Mouse (Mus musculus): ENCODE measurements at regions not wholly inside any gene's neighbourhood (a gene's known extent, or its start where the extent isn't known, plus 50 kb on each side); places are given as distances from the start of the nearest gene placed in this dataset.
"Not testable (repeated sequence)": the region's sequence is repeated elsewhere in the genome, so short reads cannot be mapped to it uniquely, and the experiment has no call there.

DNA sequence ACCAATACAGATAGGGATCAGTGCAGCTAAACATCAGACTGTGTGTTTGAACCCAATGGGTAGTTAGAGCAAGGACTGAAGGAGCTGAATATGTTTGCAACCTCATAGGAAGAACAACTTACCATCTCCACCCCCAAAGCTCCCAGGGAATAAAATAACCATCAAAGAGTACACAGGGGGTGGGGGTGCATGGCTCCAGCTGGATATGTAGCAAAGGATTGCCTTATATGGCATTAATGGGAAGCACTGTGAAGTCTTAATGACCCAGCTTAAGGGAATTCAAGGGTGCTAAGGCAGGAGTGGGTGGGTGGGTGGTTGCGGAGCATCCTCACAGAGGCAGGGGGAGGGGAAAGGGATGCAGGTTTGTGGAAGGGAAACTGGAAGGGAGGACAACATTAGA is 404.0 kb upstream of the Gm12887 start:
- no peak overlapping the region for H3K4me3 ChIP-seq
- no peaks in the 10 kb centered on the region for H3K36me3 ChIP-seq
- no peaks in the 10 kb centered on the region for H3K27me3 ChIP-seq (ENCODE audit: low read depth, poor library complexity, severe bottlenecking)
- no peaks in the 10 kb centered on the region for H3K4me1 ChIP-seq
- H3K27ac ChIP-seq = no peak overlapping the region
- DNase-seq (ENCODE audit: low spot score) = no peak
- H3K9me3 ChIP-seq (replicated peaks) = peaks cover 43% of the 10 kb centered on the region
- 93% methylated on average over 1 of the region's 1 CpGs for WGBS

GRCm38 (mm10) chr4:122022854-122023253 is 401.0 kb upstream of the Gm12887 start:
- Histone ChIP-seq H3K27me3 (ENCODE audit: low read depth, poor library complexity, severe bottlenecking) (no peaks in the 10 kb centered on the region), H3K9me3 (replicated peaks) (peaks cover 58% of the 10 kb centered on the region), H3K36me3 (no peaks in the 10 kb centered on the region), H3K4me1 (no peaks in the 10 kb centered on the region), H3K4me3 (no peak overlapping the region), H3K27ac (no peak overlapping the region)
- no peak for DNase-seq (ENCODE audit: low spot score)
- WGBS = 90% methylated on average over 15 of the region's 15 CpGs

DNA sequence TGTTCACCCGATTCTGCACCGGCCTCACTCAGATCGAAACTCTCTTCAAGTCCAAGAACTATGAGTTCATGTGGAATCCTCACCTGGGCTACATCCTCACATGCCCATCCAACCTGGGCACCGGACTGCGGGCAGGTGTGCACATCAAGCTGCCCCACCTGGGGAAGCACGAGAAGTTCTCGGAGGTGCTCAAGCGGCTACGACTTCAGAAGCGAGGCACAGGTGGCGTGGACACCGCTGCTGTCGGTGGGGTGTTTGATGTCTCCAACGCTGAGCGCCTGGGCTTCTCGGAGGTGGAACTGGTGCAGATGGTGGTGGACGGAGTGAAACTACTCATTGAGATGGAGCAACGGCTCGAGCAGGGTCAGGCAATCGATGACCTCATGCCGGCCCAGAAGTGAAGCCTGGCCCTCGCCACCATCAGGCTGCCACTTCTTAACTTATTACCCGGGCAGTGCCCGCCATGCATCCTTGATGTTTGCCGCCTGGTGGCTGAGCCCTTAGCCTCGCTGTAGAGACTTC is 387.1 kb upstream of the Gm12887 start:
- H3K9me3 ChIP-seq (replicated peaks) = peaks cover 37% of the 10 kb centered on the region
- not testable (repeated sequence) for H3K4me1 ChIP-seq; DNase-seq (ENCODE audit: low spot score); H3K4me3 ChIP-seq; H3K36me3 ChIP-seq; H3K27me3 ChIP-seq (ENCODE audit: low read depth, poor library complexity, severe bottlenecking); H3K27ac ChIP-seq
- 95% methylated on average over 26 of the region's 26 CpGs for WGBS

- Histone ChIP-seq H3K27ac (no peak overlapping the region), H3K4me3 (no peak overlapping the region), H3K27me3 (ENCODE audit: low read depth, poor library complexity, severe bottlenecking) (no peaks in the 10 kb centered on the region), H3K9me3 (replicated peaks) (peaks cover 44% of the 10 kb centered on the region), H3K36me3 (no peaks in the 10 kb centered on the region), H3K4me1 (no peaks in the 10 kb centered on the region)
- DNase-seq (ENCODE audit: low spot score) = no peak
- WGBS = 95% methylated on average over 39 of the region's 39 CpGs
Observed at GRCm38 (mm10) chr4:122008168-122008839, 386.4 kb upstream of the Gm12887 start.

DNA sequence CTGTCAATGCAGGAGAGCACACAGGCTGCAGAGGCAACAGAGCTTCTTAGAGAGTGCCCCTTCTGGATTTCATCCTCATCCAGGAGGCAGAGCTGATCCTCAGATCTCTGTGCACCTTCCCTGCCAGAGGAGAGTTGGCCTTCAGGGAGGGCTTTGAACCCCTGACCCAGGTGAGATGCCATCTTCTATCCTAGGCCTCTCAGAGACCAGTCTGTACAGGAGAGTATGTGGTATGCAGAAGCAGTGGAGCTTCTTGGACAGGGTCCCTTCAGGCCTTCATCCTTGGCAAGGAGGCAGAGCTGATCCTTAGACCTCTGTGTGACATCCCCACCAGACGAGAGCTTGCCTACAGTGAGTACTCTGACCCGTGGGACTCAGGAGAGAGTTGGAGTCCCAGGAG is 364.8 kb upstream of the Gm12887 start:
- WGBS = 78% methylated on average over 2 of the region's 2 CpGs
- Histone ChIP-seq H3K4me3 (no peak overlapping the region), H3K36me3 (no peaks in the 10 kb centered on the region), H3K9me3 (replicated peaks) (peaks cover 38% of the 10 kb centered on the region), H3K27me3 (ENCODE audit: low read depth, poor library complexity, severe bottlenecking) (no peaks in the 10 kb centered on the region), H3K4me1 (no peaks in the 10 kb centered on the region), H3K27ac (no peak overlapping the region)
- no peak for DNase-seq (ENCODE audit: low spot score)

- Histone ChIP-seq H3K27ac (no peak overlapping the region), H3K27me3 (ENCODE audit: low read depth, poor library complexity, severe bottlenecking) (no peaks in the 10 kb centered on the region), H3K9me3 (replicated peaks) (peaks cover 38% of the 10 kb centered on the region), H3K4me1 (no peaks in the 10 kb centered on the region), H3K36me3 (no peaks in the 10 kb centered on the region), H3K4me3 (no peak overlapping the region)
- no peak for DNase-seq (ENCODE audit: low spot score)
- 80% methylated on average over 1 of the region's 1 CpGs for WGBS
Observed at GRCm38 (mm10) chr4:121985371-121985770, 363.5 kb upstream of the Gm12887 start.

- no peak for DNase-seq (ENCODE audit: low spot score)
- 86% methylated on average over 3 of the region's 3 CpGs for WGBS
- H3K4me3 ChIP-seq = no peak overlapping the region
- H3K36me3 ChIP-seq = no peaks in the 10 kb centered on the region
- H3K4me1 ChIP-seq = no peaks in the 10 kb centered on the region
- H3K27me3 ChIP-seq (ENCODE audit: low read depth, poor library complexity, severe bottlenecking) = no peaks in the 10 kb centered on the region
- H3K27ac ChIP-seq = no peak overlapping the region
- peaks cover 17% of the 10 kb centered on the region; the same call in 1 of the 2 replicates for H3K9me3 ChIP-seq (replicated peaks)
Observed at GRCm38 (mm10) chr4:121975831-121976230, 353.9 kb upstream of the Gm12887 start.
